Mouse (Mus musculus) intestine, embryonic 16.5 days (tissue): Measurements from ENCODE around the gene Ktn1. TPM values are rescaled to one million over a fixed set of nuclear protein-coding genes. Genes with fewer than 3 reads are reported as not detected.

Source experiments
- ATAC-seq: fragments of 200-750 bp; cut with Nextera tagmentation; 2 replicates; pipeline ENCODE4 v1.8.0; 2017; ENCODE audit warnings: moderate TSS enrichment, moderate library complexity
- H3K27ac ChIP-seq: fragments of 300-500 bp; sonication (generic); 2 replicates; pipeline ENCODE4 v1.5.1; 2014; ENCODE audit warnings: mild to moderate bottlenecking, low read length
- H3K27me3 ChIP-seq: fragments of 300-500 bp; sonication (generic); replicated peaks from 2 replicates; pipeline ENCODE4 v1.6.1; 2014; ENCODE audit warnings: low read length, control low read depth, mixed read lengths; ENCODE audit not compliant: control insufficient read depth, insufficient read depth
- H3K36me3 ChIP-seq: fragments of 300-500 bp; sonication (generic); 2 replicates; pipeline ENCODE4 v1.6.1; 2014; ENCODE audit warnings: low read length, control low read depth; ENCODE audit not compliant: control insufficient read depth, insufficient read depth
- H3K4me1 ChIP-seq: fragments of 300-500 bp; sonication (generic); 2 replicates; pipeline ENCODE4 v1.6.1; 2014; ENCODE audit warnings: low read length, control low read depth, mixed read lengths; ENCODE audit not compliant: control insufficient read depth, insufficient read depth
- H3K4me2 ChIP-seq: fragments of 300-500 bp; sonication (generic); 2 replicates; pipeline ENCODE4 v1.6.1; 2014; ENCODE audit warnings: low read depth, low read length, control low read depth
- H3K4me3 ChIP-seq: fragments of 300-500 bp; sonication (generic); 2 replicates; pipeline ENCODE4 v1.5.1; 2014; ENCODE audit warnings: mild to moderate bottlenecking, low read length
- H3K9ac ChIP-seq: fragments of 300-500 bp; sonication (generic); 2 replicates; pipeline ENCODE4 v1.6.1; 2014; ENCODE audit warnings: low read depth, low read length
- H3K9me3 ChIP-seq: fragments of 300-500 bp; sonication (generic); 2 replicates; pipeline ENCODE4 v1.6.1; 2016; ENCODE audit warnings: low read length, control low read depth; ENCODE audit not compliant: control insufficient read depth
- WGBS: fragments of 180-500 bp; shearing (Covaris S2); extraction: QIAGEN DNeasy Blood & Tissue Kit; methylation state at CpG from one replicate; pipeline ENCODE4 v1.1.7; 2014; 5-methylcytosine and 5-hydroxymethylcytosine counted together
- polyA plus RNA-seq: library from polyadenylated mRNA; unstranded; fragments of >200 nt; fragmentation: Nextera tagmentation; extraction: Ambion mirVana; gene quantifications from 2 replicates; pipeline ENCODE4 v1.2.1, GENCODE M21; 2015

The Ktn1 gene
- polyA plus RNA-seq, 1 experiment from 2014 or later: 37.2 TPM

DNA sequence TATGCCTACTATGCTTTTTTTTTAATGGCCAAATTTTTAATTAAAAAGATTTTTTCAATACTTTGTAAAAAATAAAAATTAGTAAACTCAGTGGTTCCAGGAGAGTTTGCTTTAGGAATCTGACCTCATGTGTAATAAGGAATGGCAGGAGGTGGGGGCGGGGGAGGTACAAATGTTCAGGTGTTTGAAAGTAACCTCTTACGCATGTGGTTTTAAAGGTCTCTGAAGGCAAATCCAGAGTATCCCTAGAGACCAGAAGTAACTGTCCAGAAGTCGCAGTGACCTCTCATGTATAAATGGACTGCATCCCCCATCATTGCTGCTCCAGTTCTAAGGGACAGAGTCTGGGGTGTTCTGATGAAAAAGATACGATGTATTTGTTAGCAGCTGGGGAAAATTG, 3.0 kb downstream of the Ktn1 start:
- Histone ChIP-seq H3K9ac (no peak overlapping the region), H3K27me3 (no peaks in the 10 kb centered on the region), H3K4me1 (peaks cover 11% of the 10 kb centered on the region; the same call in 1 of the 2 replicates), H3K36me3 (peaks cover 2% of the 10 kb centered on the region; the same call in 1 of the 2 replicates), H3K4me2 (no peak overlapping the region), H3K27ac (no peak overlapping the region), H3K4me3 (no peak overlapping the region), H3K9me3 (no peaks in the 10 kb centered on the region)
- 81% methylated on average over 4 of the region's 4 CpGs for WGBS
- no peak for ATAC-seq

- Histone ChIP-seq H3K4me3 (no peak overlapping the region), H3K9ac (no peak overlapping the region), H3K4me2 (no peak overlapping the region), H3K27ac (no peak overlapping the region), H3K4me1 (peaks cover 4% of the 10 kb centered on the region; the same call in 1 of the 2 replicates), H3K9me3 (no peaks in the 10 kb centered on the region), H3K27me3 (no peaks in the 10 kb centered on the region), H3K36me3 (peaks cover 2% of the 10 kb centered on the region; the same call in 1 of the 2 replicates)
- 83% methylated on average over 2 of the region's 2 CpGs for WGBS
- no peak for ATAC-seq
Observed at GRCm38 (mm10) chr14:47655444-47655843, 7.2 kb downstream of the Ktn1 start.

GRCm38 (mm10) chr14:47663844-47664469, 15.7 kb downstream of the Ktn1 start:
- H3K27me3 ChIP-seq: no peaks in the 10 kb centered on the region
- no peaks in the 10 kb centered on the region for H3K4me1 ChIP-seq
- no peak overlapping the region for H3K9ac ChIP-seq
- 83% methylated on average over 11 of the region's 11 CpGs for WGBS
- H3K4me3 ChIP-seq: no peak overlapping the region
- no peak overlapping the region for H3K4me2 ChIP-seq
- H3K9me3 ChIP-seq: no peaks in the 10 kb centered on the region
- no peaks in the 10 kb centered on the region for H3K36me3 ChIP-seq
- no peak for ATAC-seq
- H3K27ac ChIP-seq: no peak overlapping the region

- ATAC-seq: peak; percentile 79
- Histone ChIP-seq H3K4me1 (no peaks in the 10 kb centered on the region), H3K4me2 (no peak overlapping the region), H3K36me3 (no peaks in the 10 kb centered on the region), H3K9ac (no peak overlapping the region), H3K9me3 (no peaks in the 10 kb centered on the region), H3K27ac (no peak overlapping the region), H3K27me3 (no peaks in the 10 kb centered on the region), H3K4me3 (no peak overlapping the region)
Observed at GRCm38 (mm10) chr14:47664470-47664864, 16.2 kb downstream of the Ktn1 start.

DNA sequence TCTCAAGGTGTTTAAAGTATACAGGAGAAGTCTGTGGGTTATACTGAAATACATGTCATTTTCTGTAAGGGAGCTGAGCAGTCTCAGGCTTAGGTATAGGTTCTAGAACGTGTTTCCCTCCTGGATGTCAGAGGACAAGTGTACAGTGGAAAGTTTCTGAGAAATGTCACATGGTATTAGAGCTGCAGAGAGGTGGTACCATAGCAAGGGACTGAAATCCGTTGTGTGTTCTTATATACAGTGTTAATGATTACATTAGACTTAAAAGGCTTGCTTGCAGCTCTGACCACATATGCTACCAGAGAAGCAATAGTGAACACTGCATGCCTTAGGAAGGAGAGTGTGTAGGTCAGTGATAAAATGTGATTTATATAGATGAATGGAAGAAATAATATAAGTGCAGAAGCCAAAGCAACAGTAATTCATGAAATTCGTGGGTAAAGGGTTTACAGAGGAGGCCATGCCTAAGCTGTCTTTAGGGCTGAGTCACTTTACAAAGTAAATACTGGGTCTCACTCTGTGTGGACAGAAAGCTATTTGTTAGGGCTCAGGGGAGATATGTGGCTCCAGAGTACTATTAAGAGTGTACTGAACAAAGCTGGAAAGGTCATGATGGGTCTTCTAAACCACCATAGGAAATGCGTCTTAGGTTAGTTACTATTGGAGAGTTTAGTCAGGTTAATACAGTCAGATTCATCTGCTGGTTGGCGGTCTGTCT, 17.0 kb downstream of the Ktn1 start:
- peak; percentile 53; the same call in 1 of the 2 replicates for ATAC-seq
- WGBS: 74% methylated on average over 5 of the region's 5 CpGs
- H3K27me3 ChIP-seq: no peaks in the 10 kb centered on the region
- H3K36me3 ChIP-seq: no peaks in the 10 kb centered on the region
- H3K4me2 ChIP-seq: no peak overlapping the region
- no peak overlapping the region for H3K9ac ChIP-seq
- H3K4me1 ChIP-seq: no peaks in the 10 kb centered on the region
- no peaks in the 10 kb centered on the region for H3K9me3 ChIP-seq
- H3K27ac ChIP-seq: no peak overlapping the region
- H3K4me3 ChIP-seq: no peak overlapping the region

DNA sequence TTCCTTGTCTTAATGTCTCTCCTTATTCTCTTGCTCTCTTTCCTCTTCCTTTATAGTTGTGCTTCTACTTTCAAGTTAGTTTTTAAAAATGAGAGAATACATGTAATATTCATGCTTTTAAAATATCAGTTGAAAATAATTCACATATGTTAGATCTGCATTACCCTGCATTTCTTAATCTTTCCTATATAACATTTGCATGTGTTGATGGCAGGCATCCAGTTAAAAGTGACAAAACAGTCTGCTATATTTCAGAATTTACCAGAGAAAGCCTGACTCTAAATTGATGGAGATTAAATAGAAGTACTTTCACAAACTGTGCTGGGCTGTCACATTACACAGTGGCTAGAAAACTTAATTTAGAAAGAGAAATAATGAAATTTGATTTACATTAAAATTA, 19.8 kb downstream of the Ktn1 start:
- H3K4me3 ChIP-seq: no peak overlapping the region
- H3K4me1 ChIP-seq: no peaks in the 10 kb centered on the region
- H3K27ac ChIP-seq: no peak overlapping the region
- H3K4me2 ChIP-seq: no peak overlapping the region
- no peak for ATAC-seq
- H3K9ac ChIP-seq: no peak overlapping the region
- no peaks in the 10 kb centered on the region for H3K36me3 ChIP-seq
- no peaks in the 10 kb centered on the region for H3K27me3 ChIP-seq
- no peaks in the 10 kb centered on the region for H3K9me3 ChIP-seq

DNA sequence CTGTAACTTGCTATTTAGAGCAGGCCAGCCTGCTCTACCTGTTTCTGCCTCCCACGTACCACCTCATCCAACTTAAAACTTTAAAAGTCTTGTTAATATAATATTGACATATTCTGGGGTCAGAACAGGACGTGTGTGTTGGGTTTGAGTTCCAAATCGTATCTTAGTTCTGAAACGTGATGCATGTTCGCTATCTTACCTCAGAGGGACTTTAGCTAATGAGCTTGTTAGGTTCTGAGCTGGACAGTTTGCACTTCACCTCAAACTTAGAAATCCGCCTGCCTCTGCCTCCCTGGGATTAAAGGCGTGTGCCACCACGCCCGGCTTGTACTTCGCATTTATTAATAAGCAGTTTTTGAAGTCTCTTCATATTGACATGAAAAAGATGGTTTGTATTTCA, 34.6 kb downstream of the Ktn1 start:
- H3K4me3 ChIP-seq: no peak overlapping the region
- H3K4me2 ChIP-seq: no peak overlapping the region
- ATAC-seq: no peak
- H3K27ac ChIP-seq: no peak overlapping the region
- whole genome bisulfite sequencing: 94% methylated on average over 10 of the region's 10 CpGs
- H3K36me3 ChIP-seq: peaks cover 11% of the 10 kb centered on the region
- no peaks in the 10 kb centered on the region for H3K9me3 ChIP-seq
- no peaks in the 10 kb centered on the region for H3K4me1 ChIP-seq
- no peak overlapping the region for H3K9ac ChIP-seq
- no peaks in the 10 kb centered on the region for H3K27me3 ChIP-seq

DNA sequence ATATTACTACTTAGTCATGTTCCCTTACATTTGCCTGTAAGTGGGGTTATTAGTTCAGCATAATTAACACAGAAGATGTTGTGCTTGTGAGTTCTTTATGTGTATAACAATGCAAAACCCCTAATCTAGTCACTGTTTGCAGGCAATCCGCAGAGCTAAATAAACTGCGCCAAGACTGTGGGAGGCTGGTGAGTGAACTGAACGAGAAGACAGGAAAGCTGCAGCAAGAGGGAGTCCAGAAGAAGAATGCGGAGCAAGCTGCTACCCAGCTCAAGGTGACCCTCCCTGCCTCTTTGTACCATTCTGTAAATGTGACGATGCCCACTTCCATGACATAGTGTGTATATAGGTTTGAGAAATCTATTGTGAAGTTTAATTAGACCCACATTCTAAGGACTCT, 36.3 kb downstream of the Ktn1 start:
- ATAC-seq: no peak
- Histone ChIP-seq H3K9me3 (no peaks in the 10 kb centered on the region), H3K4me2 (no peak overlapping the region), H3K27me3 (no peaks in the 10 kb centered on the region), H3K27ac (no peak overlapping the region), H3K4me3 (no peak overlapping the region), H3K9ac (no peak overlapping the region), H3K4me1 (no peaks in the 10 kb centered on the region), H3K36me3 (peaks cover 12% of the 10 kb centered on the region)
- 94% methylated on average over 5 of the region's 5 CpGs for WGBS

- no peak for ATAC-seq
- WGBS: 75% methylated on average over 5 of the region's 5 CpGs
Observed at GRCm38 (mm10) chr14:47699126-47699525, 50.9 kb downstream of the Ktn1 start.

More at GRCm38 (mm10) chr14:47699126-47699525, 50.9 kb downstream of the Ktn1 start:
- Histone ChIP-seq H3K4me2 (no peak overlapping the region), H3K27ac (no peak overlapping the region), H3K9ac (no peak overlapping the region), H3K9me3 (no peaks in the 10 kb centered on the region), H3K4me1 (no peaks in the 10 kb centered on the region), H3K27me3 (no peaks in the 10 kb centered on the region), H3K4me3 (no peak overlapping the region), H3K36me3 (no peaks in the 10 kb centered on the region; the same call in none of the 2 replicates)
